Comparison of ENCODE assay signal across 7 mouse cellular contexts in the genomic region with DNA sequence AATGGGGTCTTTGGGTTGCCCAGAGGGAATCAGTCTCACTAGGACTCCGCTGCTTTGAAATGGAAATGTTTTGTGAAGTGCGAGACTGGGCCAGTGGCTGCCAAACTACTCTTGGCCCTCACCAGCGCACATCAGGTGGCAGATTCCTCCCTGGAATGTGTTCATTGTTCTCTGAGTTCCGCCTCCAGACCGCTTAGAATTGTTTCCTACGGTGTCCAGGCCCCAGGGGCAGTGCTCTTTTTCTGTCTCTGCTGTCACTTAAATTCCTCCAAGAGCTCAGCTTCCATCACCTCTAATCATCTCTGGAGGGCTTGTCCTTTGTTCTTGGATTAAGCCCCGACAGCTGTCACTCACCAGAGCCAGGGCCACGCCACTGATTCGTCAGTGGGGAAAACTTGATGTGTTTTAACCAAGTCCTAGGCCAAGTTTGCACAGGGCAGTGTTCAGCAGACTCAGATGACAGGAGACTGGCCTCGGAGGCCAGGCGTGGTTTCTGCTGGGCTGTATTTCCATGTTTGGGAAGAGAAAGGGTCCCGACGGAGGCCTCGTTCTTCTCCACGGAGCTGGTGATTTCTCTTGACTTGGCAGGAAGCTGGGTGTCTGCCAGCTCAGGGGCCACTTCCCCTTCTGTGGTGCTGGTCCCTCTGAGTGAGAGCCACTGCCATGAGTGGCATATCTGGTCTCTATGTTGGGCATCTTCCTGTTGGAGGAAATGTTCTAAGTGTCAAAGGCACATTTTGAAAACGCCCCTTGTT. TPM values are rescaled to one million over a fixed set of nuclear protein-coding genes. Genes with fewer than 3 reads are reported as not detected.
A peak's percentile ranks its signal among the peaks of the same experiment; 100 is the strongest.
DNase-seq lines count a peak whose midpoint lies in the region; ATAC-seq and TF ChIP-seq lines count a peak whose summit lies in the region.

No protein-coding gene starts in this region.

- WGBS in forebrain, embryonic 11.5 days: 4% methylated on average over 16 of the region's 16 CpGs
- 17% methylated on average over 16 of the region's 16 CpGs for WGBS in hindbrain, postnatal 0 days

- no peak overlapping the region for H3K27ac ChIP-seq in forebrain, embryonic 11.5 days (ENCODE audit: low read depth, low read length)
- H3K27ac ChIP-seq in hindbrain, postnatal 0 days: no peak overlapping the region

- no peaks in the 10 kb centered on the region for H3K9me3 ChIP-seq in forebrain, embryonic 11.5 days (ENCODE audit: control insufficient read depth, low read length)
- H3K9me3 ChIP-seq in hindbrain, postnatal 0 days (ENCODE audit: low read length): no peaks in the 10 kb centered on the region

- peaks cover 9% of the 10 kb centered on the region; the same call in 1 of the 2 replicates for H3K27me3 ChIP-seq in forebrain, embryonic 11.5 days (ENCODE audit: control insufficient read depth, insufficient read depth, low read length)
- H3K27me3 ChIP-seq in hindbrain, postnatal 0 days (ENCODE audit: insufficient read depth, low read length): no peaks in the 10 kb centered on the region

- peak; percentile 54 to 57 for DNase-seq in right cerebral cortex, postnatal 10 days (ENCODE audit: low spot score in 2 of 2)
- no peak for DNase-seq in right cerebral cortex, adult 18-20 months
- no peak for DNase-seq in forebrain, embryonic 11.5 days (ENCODE audit: low spot score)
- peak; percentile 36 for DNase-seq in hindbrain, postnatal 0 days (ENCODE audit: low spot score)
- DNase-seq in thymus, postnatal 10 days (ENCODE audit: low spot score in 2 of 2): no peak

- no peak overlapping the region for H3K9ac ChIP-seq in forebrain, embryonic 11.5 days (ENCODE audit: low read length)
- no peak overlapping the region for H3K9ac ChIP-seq in hindbrain, postnatal 0 days (replicated peaks; ENCODE audit: low read length)

- H3K36me3 ChIP-seq in forebrain, embryonic 11.5 days (ENCODE audit: control insufficient read depth, insufficient read depth, low read length): no peaks in the 10 kb centered on the region
- H3K36me3 ChIP-seq in hindbrain, postnatal 0 days (ENCODE audit: insufficient read depth, low read length): no peaks in the 10 kb centered on the region

- no peak overlapping the region for H3K4me2 ChIP-seq in forebrain, embryonic 11.5 days (ENCODE audit: low read depth, low read length, severe bottlenecking)
- H3K4me2 ChIP-seq in hindbrain, postnatal 0 days (ENCODE audit: low read depth, low read length): no peak overlapping the region

- no peak overlapping the region for H3K4me3 ChIP-seq in forebrain, embryonic 11.5 days (ENCODE audit: low read depth, low read length)
- H3K4me3 ChIP-seq in hindbrain, postnatal 0 days (ENCODE audit: low read length): no peak overlapping the region

- 0 out of 2 replicates have a peak, but pooled peaks have one; percentile 36 for ATAC-seq in forebrain, embryonic 11.5 days (replicated peaks; ENCODE audit: low FRiP score)
- ATAC-seq in hindbrain, postnatal 0 days: no peak
- ATAC-seq in monocyte, adult 5-6 weeks (replicated peaks; ENCODE audit: insufficient number of reproducible peaks, low FRiP score, low TSS enrichment, poor library complexity, severe bottlenecking): peak; percentile 59
- no peak for ATAC-seq in megakaryocyte-erythroid progenitor cell, adult 5-6 weeks (replicated peaks; ENCODE audit: low FRiP score, low TSS enrichment, poor library complexity, severe bottlenecking)

- no peak for TF ChIP-seq CTCF in hindbrain, postnatal 0 days (IDR thresholded peaks at IDR 0.05; ENCODE audit: low read depth)

- peaks cover 8% of the 10 kb centered on the region; the same call in 1 of the 2 replicates for H3K4me1 ChIP-seq in forebrain, embryonic 11.5 days (replicated peaks; ENCODE audit: control insufficient read depth, insufficient read depth, low read length)
- H3K4me1 ChIP-seq in hindbrain, postnatal 0 days (ENCODE audit: insufficient read depth, low read length): peaks cover 28% of the 10 kb centered on the region

RNA-seq across cellular contexts. Expression of a gene that starts 12.9 kb away (rescaled TPM):
- 1.1 and 1.3 TPM in 2 replicates for polyA plus RNA-seq in forebrain, embryonic 11.5 days (2014; fragmentation: Nextera tagmentation; extraction: Ambion mirVana)
- 35.5 and 35.8 TPM in 2 replicates for total RNA-seq in hindbrain, postnatal 0 days (2014; rRNA removed)
- 5.9 and 6.1 TPM in 2 replicates for polyA plus RNA-seq in hindbrain, postnatal 0 days (2015; fragmentation: Nextera tagmentation; extraction: Ambion mirVana)
- total RNA-seq in monocyte, adult 5-6 weeks (2017): not detected in 3 replicates
- total RNA-seq in megakaryocyte-erythroid progenitor cell, adult 5-6 weeks (2014; fragmentation: Nextera tagmentation): not detected in 2 replicates
- not detected in 2 replicates for total RNA-seq in megakaryocyte-erythroid progenitor cell, adult 5-6 weeks (2017)

RNA-seq across cellular contexts. Expression of a gene that starts 34.0 kb away (rescaled TPM):
- polyA plus RNA-seq in forebrain, embryonic 11.5 days (2014; fragmentation: Nextera tagmentation; extraction: Ambion mirVana): 79.4 and 86.5 TPM in 2 replicates
- 21.6 and 32.9 TPM in 2 replicates for total RNA-seq in hindbrain, postnatal 0 days (2014; rRNA removed)
- 69.9 and 71.2 TPM in 2 replicates for polyA plus RNA-seq in hindbrain, postnatal 0 days (2015; fragmentation: Nextera tagmentation; extraction: Ambion mirVana)
- total RNA-seq in monocyte, adult 5-6 weeks (2017): 6.9 to 17.5 TPM (median 7.5 TPM) in 3 replicates
- 42.2 and 46.4 TPM in 2 replicates for total RNA-seq in megakaryocyte-erythroid progenitor cell, adult 5-6 weeks (2014; fragmentation: Nextera tagmentation)
- 14.7 and 18.2 TPM in 2 replicates for total RNA-seq in megakaryocyte-erythroid progenitor cell, adult 5-6 weeks (2017)

Comparison
In these comparisons a context has a peak if more than half of its experiments do, and no peak if none do; other contexts are left out.
1. DNase-seq: peak in right cerebral cortex, postnatal 10 days (2 of 2) and hindbrain, postnatal 0 days (single experiment); none in right cerebral cortex, adult 18-20 months (single experiment), forebrain, embryonic 11.5 days (single experiment) and thymus, postnatal 10 days (0 of 2).
2. ATAC-seq: peak in forebrain, embryonic 11.5 days (single experiment) and monocyte, adult 5-6 weeks (single experiment); none in hindbrain, postnatal 0 days (single experiment) and megakaryocyte-erythroid progenitor cell, adult 5-6 weeks (single experiment).
3. RNA of a gene that starts 12.9 kb away (total RNA-seq): 35.5 to 35.8 TPM in hindbrain, postnatal 0 days; not detected in monocyte, adult 5-6 weeks and not detected in megakaryocyte-erythroid progenitor cell, adult 5-6 weeks; every median in the first group is over 10 times any median in the second.